Mouse (Mus musculus) liver, adult 2 months (tissue): Measurements from ENCODE around the gene Krt25.

ENCODE experiments used
- CTCF ChIP-seq: fragments of 200-500 bp; IDR thresholded peaks from 2 replicates; pipeline ENCODE4 v1.5.1; 2011; ENCODE audit warnings: low read depth, low read length, control low read depth
- POLR2A ChIP-seq: fragments of 200-500 bp; IDR thresholded peaks from 2 replicates; pipeline ENCODE4 v1.6.1; 2011; ENCODE audit warnings: low read length, control low read depth; ENCODE audit not compliant: insufficient read depth; ENCODE audit errors: extremely low read depth

DNA sequence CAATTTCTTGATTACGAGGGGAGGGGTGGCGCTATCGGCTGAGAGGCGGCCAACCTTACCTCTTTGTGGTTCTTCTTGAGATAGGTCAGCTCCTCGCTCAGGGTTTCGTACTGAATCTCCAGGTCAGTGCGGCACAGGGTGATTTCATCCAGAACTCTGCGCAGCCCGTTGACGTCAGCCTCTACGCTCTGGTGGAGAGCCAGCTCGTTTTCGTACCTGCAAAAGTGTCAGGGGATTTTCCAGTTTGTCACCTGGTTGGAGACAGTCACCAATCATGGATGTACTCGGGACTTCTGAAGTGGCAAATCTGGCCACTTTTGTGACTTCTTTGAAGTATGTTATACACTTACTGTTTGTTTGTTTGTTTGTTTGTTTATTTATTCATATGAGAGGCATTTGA, 1.7 kb downstream of the Krt25 start:
- TF ChIP-seq CTCF (no peak), POLR2A (no peak)
